Mouse (Mus musculus) C2C12 (cell line): ENCODE measurements around the gene Col24a1. TPM values are rescaled to one million over a fixed set of nuclear protein-coding genes. Genes with fewer than 3 reads are reported as not detected.

Experiments
- H3K27me3 ChIP-seq: one replicate; pipeline ENCODE4 v1.6.1; 2011; ENCODE audit not compliant: control insufficient read depth, insufficient read depth, insufficient read length
- H3K36me3 ChIP-seq: one replicate; pipeline ENCODE4 v1.6.1; 2011; ENCODE audit not compliant: control insufficient read depth, insufficient read depth
- H3K4me3 ChIP-seq: one replicate; pipeline ENCODE4 v1.5.1; 2011; ENCODE audit warnings: mild to moderate bottlenecking, control low read depth; ENCODE audit not compliant: poor library complexity, insufficient read depth, severe bottlenecking
- H3K79me2 ChIP-seq: one replicate; pipeline ENCODE4 v1.6.1; 2011; ENCODE audit not compliant: control insufficient read depth, insufficient read depth
- H3K79me3 ChIP-seq: one replicate; pipeline ENCODE4 v1.6.1; 2011; ENCODE audit warnings: low read depth, control low read depth
- H3ac ChIP-seq: one replicate; pipeline ENCODE3; 2011; ENCODE audit warnings: low read depth; ENCODE audit not compliant: control insufficient read depth, insufficient read length
- CEBPB ChIP-seq: IDR thresholded peaks from one replicate; pipeline ENCODE4 v1.6.1; 2011; ENCODE audit warnings: low read depth, mild to moderate bottlenecking, control low read depth, moderate library complexity
- CTCF ChIP-seq: IDR thresholded peaks from one replicate; pipeline ENCODE4 v1.5.1; 2011; ENCODE audit not compliant: control insufficient read depth, insufficient read depth, insufficient read length
- FOSL1 ChIP-seq: IDR thresholded peaks from one replicate; pipeline ENCODE4 v1.8.0; 2011; ENCODE audit warnings: mild to moderate bottlenecking, low read length; ENCODE audit not compliant: poor library complexity, insufficient read depth, severe bottlenecking
- MAX ChIP-seq: IDR thresholded peaks from one replicate; pipeline ENCODE4 v1.6.1; 2011; ENCODE audit warnings: mild to moderate bottlenecking, control low read depth
- MYOD1 ChIP-seq: IDR thresholded peaks from one replicate; pipeline ENCODE4 v1.6.1; 2011; ENCODE audit warnings: low read depth; ENCODE audit not compliant: control insufficient read depth, insufficient read length
- MYOG ChIP-seq: IDR thresholded peaks from one replicate; pipeline ENCODE4 v1.6.1; 2011; ENCODE audit not compliant: control insufficient read depth, insufficient read length; ENCODE audit errors: extremely low read depth
- USF1 ChIP-seq: IDR thresholded peaks from one replicate; pipeline ENCODE4 v1.6.1; 2011; ENCODE audit warnings: low read depth, mild to moderate bottlenecking, control low read depth, moderate library complexity
- polyA plus RNA-seq: library from polyadenylated mRNA; unstranded; fragments of >200 nt; fragmentation: generic; extraction: Trizol; gene quantifications from one replicate; pipeline ENCODE4 v1.2.1, GENCODE M21; 2012; ENCODE audit warnings: missing spikeins

The Col24a1 gene
- polyA plus RNA-seq, 1 experiment: 0.01 TPM

GRCm38 (mm10) chr3:145560117-145560516 lies 267.8 kb downstream of the Col24a1 start:
- Histone ChIP-seq H3K4me3 (no peak overlapping the region), H3ac (no peak overlapping the region), H3K79me3 (no peaks in the 10 kb centered on the region), H3K27me3 (no peaks in the 10 kb centered on the region), H3K36me3 (no peaks in the 10 kb centered on the region), H3K79me2 (no peaks in the 10 kb centered on the region)
- TF ChIP-seq MYOD1 (no peak), FOSL1 (no peak), MAX (no peak), MYOG (no peak), CTCF (no peak), CEBPB (no peak), USF1 (no peak)

- TF ChIP-seq CEBPB (no peak), FOSL1 (no peak), MYOG (no peak), MAX (no peak), CTCF (no peak), MYOD1 (no peak), USF1 (no peak)
- H3K4me3 ChIP-seq: no peak overlapping the region
- H3ac ChIP-seq: no peak overlapping the region
- no peaks in the 10 kb centered on the region for H3K27me3 ChIP-seq
- peaks cover 23% of the 10 kb centered on the region for H3K36me3 ChIP-seq
- peaks cover 32% of the 10 kb centered on the region for H3K79me3 ChIP-seq
- H3K79me2 ChIP-seq: peaks cover 35% of the 10 kb centered on the region
Observed at GRCm38 (mm10) chr3:145574468-145574867, 282.2 kb downstream of the Col24a1 start.

GRCm38 (mm10) chr3:145575340-145575739 lies 283.1 kb downstream of the Col24a1 start:
- Histone ChIP-seq H3K27me3 (no peaks in the 10 kb centered on the region), H3K79me2 (peaks cover 44% of the 10 kb centered on the region), H3K79me3 (peaks cover 41% of the 10 kb centered on the region), H3ac (no peak overlapping the region), H3K36me3 (peaks cover 32% of the 10 kb centered on the region), H3K4me3 (no peak overlapping the region)
- TF ChIP-seq MYOD1 (no peak), FOSL1 (no peak), MYOG (no peak)

- peaks cover 38% of the 10 kb centered on the region for H3K36me3 ChIP-seq
Observed at GRCm38 (mm10) chr3:145575743-145576481, 283.6 kb downstream of the Col24a1 start, which contains the start of gene Znhit6. Znhit6 (plus strand) TSS chr3:145576205.

GRCm38 (mm10) chr3:145576482-145576822 lies 284.2 kb downstream of the Col24a1 start:
- peaks cover 52% of the 10 kb centered on the region for H3K79me3 ChIP-seq
- TF ChIP-seq CTCF: no peak
- no peak for TF ChIP-seq FOSL1
- peak overlapping the region; percentile 87 for H3ac ChIP-seq
- no peaks in the 10 kb centered on the region for H3K27me3 ChIP-seq
- H3K79me2 ChIP-seq: peaks cover 55% of the 10 kb centered on the region
- peaks cover 43% of the 10 kb centered on the region for H3K36me3 ChIP-seq
- H3K4me3 ChIP-seq: peak overlapping the region; percentile 80

More at GRCm38 (mm10) chr3:145575743-145576481, 283.6 kb downstream of the Col24a1 start, which contains the start of gene Znhit6:
- Histone ChIP-seq H3K4me3 (peak within 1 kb of the TSS; percentile 80), H3ac (peak within 1 kb of the TSS; percentile 87), H3K79me2 (peaks cover 50% of the 10 kb centered on the region), H3K27me3 (no peaks in the 10 kb centered on the region), H3K79me3 (peaks cover 46% of the 10 kb centered on the region)
- TF ChIP-seq MYOD1 (peak; percentile 21), MAX (peak; percentile 95), FOSL1 (no peak), CTCF (no peak), USF1 (no peak), MYOG (no peak), CEBPB (no peak)

- no peaks in the 10 kb centered on the region for H3K27me3 ChIP-seq
- peak overlapping the region; percentile 87 for H3ac ChIP-seq
- peaks cover 59% of the 10 kb centered on the region for H3K79me2 ChIP-seq
- H3K4me3 ChIP-seq: peak overlapping the region; percentile 80
- TF ChIP-seq FOSL1: no peak
- no peak for TF ChIP-seq MAX
- TF ChIP-seq CEBPB: no peak
- TF ChIP-seq MYOD1: no peak
- no peak for TF ChIP-seq USF1
- TF ChIP-seq MYOG: no peak
- TF ChIP-seq CTCF: no peak
- H3K79me3 ChIP-seq: peaks cover 55% of the 10 kb centered on the region
- H3K36me3 ChIP-seq: peaks cover 47% of the 10 kb centered on the region
Observed at GRCm38 (mm10) chr3:145576876-145577275, 284.6 kb downstream of the Col24a1 start.
